Mouse (Mus musculus) heart, embryonic 11.5 days (tissue): ENCODE measurements around the gene Zswim1. TPM values are rescaled to one million over a fixed set of nuclear protein-coding genes. Genes with fewer than 3 reads are reported as not detected.

Experiments used
- ATAC-seq: fragments of 200-750 bp; cut with Nextera tagmentation; replicated peaks from 2 replicates; pipeline ENCODE4 v1.8.0; 2017; ENCODE audit warnings: moderate library complexity; ENCODE audit not compliant: insufficient number of reproducible peaks, low FRiP score, low TSS enrichment
- H3K27ac ChIP-seq: fragments of 300-500 bp; sonication (generic); 2 replicates; pipeline ENCODE4 v1.5.1; 2014; ENCODE audit warnings: mild to moderate bottlenecking, low read depth, low read length
- H3K27me3 ChIP-seq: fragments of 300-500 bp; sonication (generic); 2 replicates; pipeline ENCODE4 v1.6.1; 2014; ENCODE audit warnings: mild to moderate bottlenecking, low read length, mixed read lengths; ENCODE audit not compliant: control insufficient read depth, insufficient read depth
- H3K36me3 ChIP-seq: fragments of 300-500 bp; sonication (generic); 2 replicates; pipeline ENCODE4 v1.6.1; 2014; ENCODE audit warnings: mild to moderate bottlenecking, low read length, moderate library complexity, mixed read lengths; ENCODE audit not compliant: control insufficient read depth, insufficient read depth
- H3K4me1 ChIP-seq: fragments of 300-500 bp; sonication (generic); 2 replicates; pipeline ENCODE4 v1.6.1; 2014; ENCODE audit warnings: low read length; ENCODE audit not compliant: control insufficient read depth, insufficient read depth
- H3K4me2 ChIP-seq: fragments of 300-500 bp; sonication (generic); 2 replicates; pipeline ENCODE4 v1.6.1; 2014; ENCODE audit warnings: mild to moderate bottlenecking, moderate library complexity
- H3K4me3 ChIP-seq: fragments of 300-500 bp; sonication (generic); 2 replicates; pipeline ENCODE4 v1.5.1; 2014; ENCODE audit warnings: low read depth, low read length
- H3K9ac ChIP-seq: fragments of 300-500 bp; sonication (generic); 2 replicates; pipeline ENCODE4 v1.6.1; 2014; ENCODE audit warnings: mild to moderate bottlenecking, low read depth, low read length, moderate library complexity
- H3K9me3 ChIP-seq: fragments of 300-500 bp; sonication (generic); replicated peaks from 2 replicates; pipeline ENCODE4 v1.6.1; 2016; ENCODE audit warnings: low read length; ENCODE audit not compliant: control insufficient read depth
- WGBS: fragments of 180-500 bp; shearing (Covaris S2); extraction: QIAGEN DNeasy Blood & Tissue Kit; methylation state at CpG from one replicate; pipeline ENCODE4 v1.1.7; 2014; ENCODE audit not compliant: insufficient replicate concordance; 5-methylcytosine and 5-hydroxymethylcytosine counted together
- polyA plus RNA-seq: library from polyadenylated mRNA; unstranded; fragments of >200 nt; fragmentation: Nextera tagmentation; extraction: Ambion mirVana; gene quantifications from 2 replicates; pipeline ENCODE4 v1.2.1, GENCODE M21; 2014

Gene Zswim1
- polyA plus RNA-seq, 1 experiment from 2014 or later = 11.4 TPM

DNA sequence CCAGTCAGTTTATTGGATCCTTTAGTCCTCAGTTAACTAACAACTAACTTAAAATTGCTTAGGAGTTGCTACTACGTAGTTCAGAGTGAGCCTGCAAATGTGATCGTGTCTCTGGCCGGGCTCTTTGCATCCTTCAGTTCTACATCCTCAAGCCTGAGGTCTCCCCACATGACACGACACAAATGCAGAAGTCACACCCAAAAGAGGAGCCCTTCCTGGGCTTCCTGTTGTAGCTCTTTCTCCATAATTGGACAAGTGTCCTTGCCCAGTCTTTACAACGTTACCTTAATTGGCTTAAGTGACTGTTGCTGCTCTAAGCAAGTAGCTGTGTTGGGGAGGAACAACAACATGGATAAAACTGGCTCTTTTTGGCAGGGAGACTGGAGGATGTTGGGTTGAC is 7.1 kb upstream of the Zswim1 start:
- 78% methylated on average over 5 of the region's 5 CpGs for WGBS
- Histone ChIP-seq H3K4me1 (peaks cover 15% of the 10 kb centered on the region), H3K36me3 (no peaks in the 10 kb centered on the region), H3K9me3 (no peaks in the 10 kb centered on the region), H3K27ac (no peak overlapping the region), H3K4me2 (no peak overlapping the region), H3K9ac (no peak overlapping the region), H3K4me3 (no peak overlapping the region), H3K27me3 (no peaks in the 10 kb centered on the region)
- ATAC-seq = no peak

DNA sequence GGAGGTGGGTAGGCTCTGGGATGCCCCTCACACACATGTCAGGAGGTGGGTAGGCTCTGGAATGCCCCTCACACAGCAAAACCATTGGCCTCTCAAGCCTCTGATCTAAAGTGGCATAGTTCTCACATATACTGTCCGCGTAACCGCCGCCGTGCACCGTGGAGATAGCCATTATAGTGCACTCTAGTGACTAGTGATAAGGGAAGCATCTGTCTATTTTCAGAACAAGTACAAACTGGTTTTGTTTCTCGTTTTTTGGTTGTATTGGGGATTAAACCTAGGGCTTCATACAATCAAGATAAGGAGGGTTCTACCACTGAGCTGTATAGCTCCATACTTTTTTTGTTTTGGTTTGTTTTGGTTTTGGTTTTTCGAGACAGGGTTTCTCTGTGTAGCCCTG is 6.7 kb upstream of the Zswim1 start:
- H3K4me2 ChIP-seq = no peak overlapping the region
- no peak for ATAC-seq
- H3K4me1 ChIP-seq = peaks cover 15% of the 10 kb centered on the region
- no peaks in the 10 kb centered on the region for H3K36me3 ChIP-seq
- WGBS = 61% methylated on average over 8 of the region's 8 CpGs
- no peaks in the 10 kb centered on the region for H3K27me3 ChIP-seq
- no peak overlapping the region for H3K27ac ChIP-seq
- no peak overlapping the region for H3K9ac ChIP-seq
- H3K4me3 ChIP-seq = no peak overlapping the region
- no peaks in the 10 kb centered on the region for H3K9me3 ChIP-seq

DNA sequence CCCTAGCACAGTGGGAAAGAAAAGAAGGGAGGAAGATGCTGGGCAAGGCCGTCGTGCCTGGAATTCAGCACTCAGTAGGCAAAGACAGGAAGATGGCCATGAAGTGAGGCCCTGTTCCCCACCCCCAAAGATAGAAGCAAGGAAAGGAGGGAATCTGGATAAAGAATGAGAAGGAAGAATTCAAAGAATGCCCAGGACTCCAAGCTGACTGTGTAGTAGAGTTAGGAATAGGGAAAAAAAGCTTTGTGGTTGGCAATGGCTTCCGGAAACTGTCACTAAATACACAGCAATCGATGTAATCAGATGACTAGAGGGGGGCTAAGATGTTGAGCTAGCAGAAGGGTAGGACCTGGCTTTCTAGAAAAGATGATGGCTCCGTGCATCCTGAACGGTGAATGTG is 5.3 kb upstream of the Zswim1 start:
- Histone ChIP-seq H3K4me2 (no peak overlapping the region), H3K27me3 (no peaks in the 10 kb centered on the region), H3K36me3 (no peaks in the 10 kb centered on the region), H3K27ac (no peak overlapping the region), H3K4me3 (no peak overlapping the region), H3K9me3 (no peaks in the 10 kb centered on the region), H3K9ac (no peak overlapping the region), H3K4me1 (peaks cover 15% of the 10 kb centered on the region)
- WGBS = 62% methylated on average over 6 of the region's 6 CpGs
- ATAC-seq = no peak

DNA sequence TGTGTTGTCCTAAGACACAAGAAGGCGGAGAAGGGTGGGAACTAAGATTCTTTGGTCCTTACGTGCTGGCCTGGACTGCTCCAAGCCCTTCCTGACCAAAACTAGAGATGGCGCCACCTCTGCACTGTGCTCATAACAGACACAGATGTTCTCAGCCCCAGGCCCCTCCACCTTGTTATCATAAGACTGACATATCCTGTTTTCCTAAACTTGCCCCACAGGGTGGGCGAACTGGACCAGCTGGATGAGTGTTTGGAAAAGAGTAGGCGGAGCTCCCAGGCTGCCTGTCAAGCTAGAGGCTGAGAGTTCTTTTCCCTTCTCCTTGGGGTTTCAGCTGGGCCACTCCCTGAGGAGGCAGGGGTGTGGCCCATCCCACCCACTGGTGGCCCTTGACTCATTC is 4.8 kb upstream of the Zswim1 start:
- 54% methylated on average over 5 of the region's 5 CpGs for WGBS
- Histone ChIP-seq H3K9ac (no peak overlapping the region), H3K4me2 (no peak overlapping the region), H3K4me3 (no peak overlapping the region), H3K4me1 (peaks cover 15% of the 10 kb centered on the region), H3K27me3 (no peaks in the 10 kb centered on the region), H3K9me3 (no peaks in the 10 kb centered on the region), H3K27ac (no peak overlapping the region; the same call in 1 of the 2 replicates), H3K36me3 (no peaks in the 10 kb centered on the region)
- ATAC-seq = peak; percentile 59; the same call in 1 of the 2 replicates

DNA sequence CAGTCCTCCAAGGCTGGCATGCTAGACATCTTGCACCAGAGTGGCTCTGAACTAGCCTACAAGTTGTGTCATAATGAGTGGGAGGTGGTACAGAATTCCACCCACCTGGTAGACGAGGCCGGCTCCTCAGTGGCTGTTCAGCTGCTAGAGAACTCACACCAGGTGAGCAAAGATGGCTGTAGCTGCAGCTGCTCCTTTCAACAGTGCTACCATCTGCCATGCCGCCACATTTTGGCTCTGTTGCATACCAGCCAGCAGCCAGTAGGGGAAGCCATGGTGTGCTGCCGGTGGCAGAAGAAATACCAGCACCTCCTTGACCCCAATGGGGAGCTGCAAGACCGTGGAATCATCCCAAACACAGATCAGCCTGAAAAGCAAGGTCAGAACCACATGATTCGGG is 1.4 kb upstream of the Zswim1 start:
- ATAC-seq = no peak
- no peaks in the 10 kb centered on the region for H3K27me3 ChIP-seq
- peaks cover 9% of the 10 kb centered on the region; the same call in 1 of the 2 replicates for H3K36me3 ChIP-seq
- no peaks in the 10 kb centered on the region for H3K9me3 ChIP-seq
- no peak overlapping the region for H3K27ac ChIP-seq
- peaks cover 10% of the 10 kb centered on the region for H3K4me1 ChIP-seq
- H3K4me2 ChIP-seq = no peak overlapping the region
- no peak overlapping the region for H3K4me3 ChIP-seq
- no peak overlapping the region for H3K9ac ChIP-seq
- WGBS = 83% methylated on average over 6 of the region's 6 CpGs

DNA sequence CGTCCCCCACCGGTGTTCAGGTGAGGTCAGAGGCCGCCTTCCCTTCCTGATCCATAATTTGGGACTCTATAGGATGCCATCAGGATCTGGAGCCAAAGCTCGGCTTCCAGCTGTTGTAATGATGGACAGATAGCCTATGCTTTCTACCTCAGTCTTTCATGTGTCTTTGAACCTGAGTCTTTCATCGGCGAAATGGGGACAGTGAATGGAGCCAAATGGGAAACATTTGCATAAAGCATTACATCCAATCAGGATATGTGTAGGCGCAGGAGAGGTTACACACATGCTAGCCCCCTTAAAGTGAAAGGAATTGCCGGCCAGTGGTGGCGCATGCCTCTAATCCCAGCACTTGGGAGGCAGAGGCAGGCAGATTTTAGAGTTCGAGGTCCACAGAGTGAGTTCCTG is 697 bp downstream of the Zswim1 start:
- 2% methylated on average over 10 of the region's 10 CpGs for WGBS
- ATAC-seq = peak; percentile 44
- no peaks in the 10 kb centered on the region for H3K27me3 ChIP-seq

DNA sequence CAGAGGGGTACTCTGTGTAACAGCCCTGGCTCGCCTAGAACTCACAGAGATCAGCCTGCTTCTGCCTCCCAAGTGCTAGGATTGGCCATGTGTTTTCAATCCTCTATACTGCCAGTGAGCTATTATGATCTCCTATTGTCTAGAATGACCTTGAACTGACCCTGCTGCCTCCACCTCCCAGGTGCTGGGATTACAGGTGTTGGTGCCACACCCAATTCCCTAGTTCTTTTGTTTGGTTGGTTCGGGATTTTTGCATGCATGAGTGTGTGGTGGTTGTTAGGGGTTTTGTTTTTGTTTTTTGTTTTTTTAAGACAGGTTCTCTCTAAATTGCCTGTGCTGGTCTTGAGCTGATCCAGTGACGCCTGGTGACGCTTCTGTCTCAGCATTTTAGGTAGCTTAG is 1.5 kb downstream of the Zswim1 start:
- H3K4me3 ChIP-seq = no peak overlapping the region

More for the DNA sequence above, 697 bp downstream of the Zswim1 start:
- Histone ChIP-seq H3K9me3 (no peaks in the 10 kb centered on the region), H3K9ac (peak overlapping the region; percentile 73), H3K27ac (peak overlapping the region; percentile 66), H3K36me3 (peaks cover 9% of the 10 kb centered on the region; the same call in 1 of the 2 replicates), H3K4me3 (peak overlapping the region; percentile 63), H3K4me2 (peak overlapping the region; percentile 61), H3K4me1 (no peaks in the 10 kb centered on the region)

DNA sequence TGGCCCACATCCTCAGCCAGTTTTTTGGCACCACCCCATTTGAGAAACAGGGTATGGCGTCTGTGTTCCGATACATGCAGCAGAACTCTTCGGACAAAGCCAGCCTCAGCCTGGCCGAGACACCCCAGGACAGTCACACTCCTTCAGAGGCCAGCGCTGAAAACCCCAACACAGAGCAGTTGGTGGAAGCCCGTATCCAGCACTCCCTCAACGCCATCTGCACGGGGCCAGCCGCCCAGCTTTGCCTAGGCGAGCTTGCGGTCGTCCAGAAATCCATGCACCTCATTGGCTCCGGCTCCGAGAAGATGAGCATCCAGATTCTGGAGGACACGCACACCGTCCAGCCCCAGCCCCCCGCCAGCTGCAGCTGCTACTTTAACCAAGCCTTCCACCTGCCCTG is 3.0 kb downstream of the Zswim1 start:
- ATAC-seq = no peak
- peaks cover 9% of the 10 kb centered on the region for H3K36me3 ChIP-seq

More for the DNA sequence above, 1.5 kb downstream of the Zswim1 start:
- Histone ChIP-seq H3K4me1 (no peaks in the 10 kb centered on the region), H3K36me3 (peaks cover 9% of the 10 kb centered on the region; the same call in 1 of the 2 replicates), H3K9ac (no peak overlapping the region), H3K27ac (no peak overlapping the region), H3K9me3 (no peaks in the 10 kb centered on the region), H3K27me3 (no peaks in the 10 kb centered on the region), H3K4me2 (peak overlapping the region; percentile 61; the same call in 1 of the 2 replicates)
- ATAC-seq = no peak
- 92% methylated on average over 4 of the region's 4 CpGs for WGBS

DNA sequence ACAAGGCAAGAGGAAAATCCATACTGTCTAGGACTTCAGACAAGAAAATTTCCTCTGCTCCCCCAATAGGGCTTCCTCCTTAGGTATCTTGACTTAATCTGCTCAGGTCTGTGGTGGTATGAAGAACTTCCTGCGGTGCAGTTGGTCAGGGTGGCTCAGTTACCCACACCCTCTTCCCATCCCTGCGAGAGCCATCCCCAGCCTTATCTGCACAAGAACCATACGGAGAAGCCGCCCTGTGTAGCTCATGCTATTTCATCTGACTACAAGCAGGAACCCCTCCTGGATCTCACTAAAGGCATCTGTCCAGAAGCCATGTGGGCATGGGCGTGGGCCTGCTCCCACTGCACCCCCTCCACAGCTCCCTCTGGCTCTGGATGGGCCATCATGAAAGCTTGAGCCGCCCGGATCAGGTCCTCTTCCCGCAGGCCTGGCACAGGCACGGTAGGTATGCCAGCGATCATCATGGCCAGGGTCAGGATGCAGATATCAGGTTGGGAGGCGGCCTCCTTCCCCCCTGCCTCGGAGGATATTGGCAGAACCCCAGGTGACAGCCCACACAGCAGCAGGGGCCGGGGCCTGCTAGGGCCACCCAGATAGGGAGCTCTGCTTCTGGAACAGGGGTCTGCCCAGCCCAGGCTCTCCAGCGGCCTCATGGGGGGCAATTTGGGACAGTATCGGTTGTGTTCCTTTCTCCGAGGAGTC is 4.8 kb downstream of the Zswim1 start:
- WGBS = 83% methylated on average over 16 of the region's 16 CpGs
- no peak overlapping the region for H3K4me3 ChIP-seq
- no peaks in the 10 kb centered on the region for H3K9me3 ChIP-seq
- no peaks in the 10 kb centered on the region for H3K27me3 ChIP-seq
- H3K4me1 ChIP-seq = peaks cover 1% of the 10 kb centered on the region; the same call in 1 of the 2 replicates
- ATAC-seq = no peak
- H3K27ac ChIP-seq = no peak overlapping the region
- no peak overlapping the region for H3K4me2 ChIP-seq
- peaks cover 9% of the 10 kb centered on the region for H3K36me3 ChIP-seq
- no peak overlapping the region for H3K9ac ChIP-seq

More for the DNA sequence above, 3.0 kb downstream of the Zswim1 start:
- no peak overlapping the region for H3K27ac ChIP-seq
- no peak overlapping the region for H3K4me3 ChIP-seq
- H3K27me3 ChIP-seq = no peaks in the 10 kb centered on the region
- 95% methylated on average over 17 of the region's 17 CpGs for WGBS
- H3K4me2 ChIP-seq = no peak overlapping the region
- no peaks in the 10 kb centered on the region for H3K9me3 ChIP-seq
- no peak overlapping the region for H3K9ac ChIP-seq
- no peaks in the 10 kb centered on the region for H3K4me1 ChIP-seq
